Mouse (Mus musculus): ENCODE data around the gene Gm21541. TPM values are rescaled to one million over a fixed set of nuclear protein-coding genes. Genes with fewer than 3 reads are reported as not detected.
"Not testable (repeated sequence)": the region's sequence is repeated elsewhere in the genome, so short reads cannot be mapped to it uniquely, and the experiment has no call there.

Gene Gm21541
- polyA plus RNA-seq (2016; fragmentation: Nextera tagmentation; extraction: Ambion mirVana) = not detected in 2 replicates

DNA sequence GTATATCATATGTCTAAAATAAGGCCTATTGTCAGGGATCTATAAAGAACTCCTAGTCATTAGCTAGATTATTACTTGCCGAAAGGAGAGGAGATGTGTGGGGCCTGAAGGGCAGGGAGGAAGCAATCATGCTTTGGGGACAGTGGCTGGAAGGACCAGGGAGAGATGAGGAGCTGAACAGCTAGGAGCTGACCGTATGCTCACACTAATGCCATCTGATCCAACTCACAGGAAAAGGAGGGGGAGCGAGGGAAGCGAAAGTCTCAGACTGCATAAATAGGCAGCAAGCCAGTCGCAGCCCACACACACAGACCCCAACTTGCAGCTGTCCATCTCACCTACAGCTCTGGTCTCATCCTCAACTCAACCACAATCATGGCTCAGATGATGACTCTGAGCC lies at the start of gene Gm21541:
Gene Gm21541, plus strand, starts transcription at position 301 of the 400 bp plus-strand sequence.
- no CpG with 5 or more reads among the region's 5 CpGs for WGBS
- H3K27ac ChIP-seq; H3K4me3 ChIP-seq; H3K36me3 ChIP-seq (replicated peaks); DNase-seq (ENCODE audit: extremely low spot score, low spot score); H3K27me3 ChIP-seq (ENCODE audit: poor library complexity, severe bottlenecking); H3K9me3 ChIP-seq; H3K4me1 ChIP-seq: not testable (repeated sequence)

DNA sequence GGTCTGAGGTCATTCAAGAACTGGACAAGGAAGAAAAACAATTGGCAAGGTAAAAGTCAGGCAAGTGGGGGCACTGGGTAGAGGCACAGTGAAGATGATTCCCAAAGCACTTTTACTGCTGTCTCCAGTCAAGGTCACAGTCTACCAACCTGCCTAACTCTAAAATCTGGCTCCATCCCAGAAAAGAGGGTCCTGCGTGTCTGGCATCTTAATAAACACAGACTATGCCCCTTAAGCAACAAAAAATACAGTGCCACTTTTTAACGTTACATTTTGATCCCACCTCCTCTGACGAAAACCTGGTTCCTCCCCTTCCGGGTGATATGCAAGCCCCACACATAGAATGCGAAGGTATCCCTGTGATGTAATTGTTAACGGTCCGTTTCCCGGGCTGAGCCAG lies 37.9 kb downstream of the Gm21541 start, which contains the start of gene Gm20878:
Gene Gm20878, plus strand, starts transcription at position 301 of the 400 bp plus-strand sequence.
- not testable (repeated sequence) for H3K27ac ChIP-seq; H3K4me1 ChIP-seq; H3K27me3 ChIP-seq (ENCODE audit: poor library complexity, severe bottlenecking); H3K4me3 ChIP-seq; H3K9me3 ChIP-seq; DNase-seq (ENCODE audit: extremely low spot score, low spot score); H3K36me3 ChIP-seq (replicated peaks)
- no CpG with 5 or more reads among the region's 8 CpGs for WGBS

Other genes starting within 250 kb of the Gm21541 start
- 19.4 and 21.9 TPM in 2 replicates for gene Cntfr, start 206.5 kb upstream of the Gm21541 start, polyA plus RNA-seq (2016; fragmentation: Nextera tagmentation; extraction: Ambion mirVana)
- 82.0 and 90.0 TPM in 2 replicates for gene Il11ra1, start 203.6 kb upstream of the Gm21541 start, polyA plus RNA-seq (2016; fragmentation: Nextera tagmentation; extraction: Ambion mirVana)
- gene Rpp25l, start 190.1 kb upstream of the Gm21541 start, polyA plus RNA-seq (2016; fragmentation: Nextera tagmentation; extraction: Ambion mirVana) = 97.3 and 98.1 TPM in 2 replicates
- 141 and 142 TPM in 2 replicates for gene Dctn3, start 180.4 kb upstream of the Gm21541 start, polyA plus RNA-seq (2016; fragmentation: Nextera tagmentation; extraction: Ambion mirVana)
- 1.1 and 1.4 TPM in 2 replicates for gene Arid3c, start 172.5 kb upstream of the Gm21541 start, polyA plus RNA-seq (2016; fragmentation: Nextera tagmentation; extraction: Ambion mirVana)
- gene Galt, start 148.4 kb upstream of the Gm21541 start, polyA plus RNA-seq (2016; fragmentation: Nextera tagmentation; extraction: Ambion mirVana) = 23.6 and 23.7 TPM in 2 replicates
- 102 and 103 TPM in 2 replicates for gene Sigmar1, start 147.5 kb upstream of the Gm21541 start, polyA plus RNA-seq (2016; fragmentation: Nextera tagmentation; extraction: Ambion mirVana)
- gene Ccl27a, start 129.4 kb upstream of the Gm21541 start, polyA plus RNA-seq (2016; fragmentation: Nextera tagmentation; extraction: Ambion mirVana) = 45.5 and 50.9 TPM in 2 replicates
- gene Gm20878, start 38.0 kb downstream of the Gm21541 start, polyA plus RNA-seq (2016; fragmentation: Nextera tagmentation; extraction: Ambion mirVana) = 1.6 and 2.3 TPM in 2 replicates
- gene Fam205a4, start 62.4 kb downstream of the Gm21541 start, polyA plus RNA-seq (2016; fragmentation: Nextera tagmentation; extraction: Ambion mirVana) = not detected in 2 replicates
- 0.19 TPM in 1 of 2 replicates, not detected in the other for gene Gm21093, start 131.1 kb downstream of the Gm21541 start, polyA plus RNA-seq (2016; fragmentation: Nextera tagmentation; extraction: Ambion mirVana)
- gene Gm3893, start 187.6 kb downstream of the Gm21541 start, polyA plus RNA-seq (2016; fragmentation: Nextera tagmentation; extraction: Ambion mirVana) = not detected in 2 replicates
- gene Gm13304, start 211.2 kb downstream of the Gm21541 start, polyA plus RNA-seq (2016; fragmentation: Nextera tagmentation; extraction: Ambion mirVana) = 0.24 TPM in 1 of 2 replicates, not detected in the other
- not detected in 2 replicates for gene Gm13306, start 249.8 kb downstream of the Gm21541 start, polyA plus RNA-seq (2016; fragmentation: Nextera tagmentation; extraction: Ambion mirVana)